Mouse (Mus musculus) right cerebral cortex, adult 18-20 months (tissue): ENCODE results near the gene Zfhx2.
A peak's percentile ranks its signal among the peaks of the same experiment; 100 is the strongest.

Experiments
- DNase-seq: peaks from one replicate; pipeline ENCODE4 v3.0.0; 2022; ENCODE audit warnings: mixed read lengths

The Zfhx2 gene

GRCm38 (mm10) chr14:55105836-55106809 is 14.0 kb upstream of the Zfhx2 start, which contains the start of gene Ap1g2:
Ap1g2 (minus strand) TSS chr14:55106593.
- peak; percentile 91 for DNase-seq

GRCm38 (mm10) chr14:55105386-55105785 is 13.3 kb upstream of the Zfhx2 start:
- DNase-seq: no peak

GRCm38 (mm10) chr14:55104365-55104764 is 12.2 kb upstream of the Zfhx2 start:
- DNase-seq: no peak

DNA sequence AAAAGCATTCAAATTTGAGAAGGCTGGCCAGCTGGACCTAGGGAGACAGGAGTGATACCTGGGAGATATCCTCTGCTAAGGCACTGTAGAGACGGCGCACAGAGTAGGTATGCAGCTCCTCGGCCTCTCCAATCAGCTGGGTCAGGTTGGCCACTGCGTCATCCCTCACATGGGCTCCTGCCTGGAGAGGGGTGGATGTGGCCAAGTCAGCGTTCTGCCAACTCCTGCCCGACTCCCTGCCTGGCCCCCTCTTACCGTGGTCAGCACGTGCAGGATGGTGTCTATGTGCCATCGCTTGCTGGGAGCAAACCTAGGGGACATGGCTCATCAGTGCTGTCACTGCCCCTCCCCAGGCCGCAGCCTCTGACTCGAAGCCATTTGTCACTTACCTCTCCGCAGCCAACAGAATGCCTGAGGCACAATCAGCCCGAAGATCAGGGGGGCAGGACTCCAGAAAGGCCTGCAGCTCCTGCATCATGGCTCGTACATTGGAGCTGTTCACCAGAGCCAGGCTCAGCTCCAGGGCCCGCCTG is 10.2 kb upstream of the Zfhx2 start:
- no peak for DNase-seq

- DNase-seq: peak; percentile 63
These were observed 9.5 kb upstream of the Zfhx2 start for GRCm38 (mm10) chr14:55101592-55101991.

DNA sequence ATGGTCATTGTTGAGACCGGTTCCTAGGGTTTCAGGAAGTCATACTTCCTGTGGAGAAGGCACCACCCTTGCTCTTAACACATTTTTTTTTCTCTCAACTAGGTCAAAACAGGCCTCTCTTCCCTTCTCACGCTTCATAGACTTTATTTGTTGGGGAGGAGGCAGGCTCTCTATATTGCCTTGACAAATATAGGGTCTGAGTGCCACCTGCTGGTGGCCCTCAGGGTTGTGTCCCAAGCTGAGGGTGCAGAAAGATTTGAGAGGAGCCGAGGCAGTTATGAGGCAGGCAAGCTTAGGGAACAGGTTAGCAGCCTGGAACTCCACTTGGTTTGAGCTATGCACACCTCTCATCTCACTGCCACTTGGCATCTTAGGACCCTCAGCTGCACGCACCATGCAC is 5.9 kb upstream of the Zfhx2 start:
- no peak for DNase-seq

GRCm38 (mm10) chr14:55097646-55098045 is 5.5 kb upstream of the Zfhx2 start:
- no peak for DNase-seq

- DNase-seq: no peak
These were observed 4.5 kb upstream of the Zfhx2 start for GRCm38 (mm10) chr14:55096573-55097087.

GRCm38 (mm10) chr14:55095671-55096070 is 3.5 kb upstream of the Zfhx2 start:
- DNase-seq: no peak

- DNase-seq: no peak
These were observed 3.1 kb upstream of the Zfhx2 start for GRCm38 (mm10) chr14:55095263-55095662.

DNA sequence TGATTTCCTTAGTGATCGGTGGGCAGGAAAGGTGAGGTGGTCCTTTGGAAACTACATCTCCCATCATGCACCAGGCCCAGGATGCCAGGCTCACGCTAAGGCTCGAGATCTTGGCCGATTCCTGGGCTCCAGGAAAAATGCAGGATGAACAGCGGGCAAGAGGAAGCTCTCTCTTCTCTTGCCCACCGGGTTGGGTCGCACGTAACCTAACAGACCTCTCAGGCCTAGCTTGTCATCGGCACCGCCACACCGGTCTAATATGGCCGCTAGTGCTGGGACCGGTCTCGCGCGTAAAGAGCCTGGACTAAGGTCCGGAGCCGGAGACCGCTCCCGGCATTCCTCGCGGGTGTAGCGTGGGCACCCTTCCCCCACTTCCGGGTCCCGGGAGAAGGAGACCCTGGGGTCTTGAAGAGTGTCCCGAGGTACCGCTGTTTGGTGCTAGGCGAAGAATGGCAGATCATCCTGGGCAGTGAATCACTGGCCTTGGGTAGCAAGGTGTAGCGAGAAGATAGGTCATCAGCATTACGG is 2.6 kb upstream of the Zfhx2 start, which contains the start of gene Thtpa:
TSS of gene Thtpa (plus strand) at position 81 of the 528 bp plus-strand sequence.
- no peak for DNase-seq

- no peak for DNase-seq
These were observed 1.8 kb upstream of the Zfhx2 start for GRCm38 (mm10) chr14:55093927-55094326.

- no peak for DNase-seq
These were observed 787 bp downstream of the Zfhx2 start for GRCm38 (mm10) chr14:55091209-55091865.

DNA sequence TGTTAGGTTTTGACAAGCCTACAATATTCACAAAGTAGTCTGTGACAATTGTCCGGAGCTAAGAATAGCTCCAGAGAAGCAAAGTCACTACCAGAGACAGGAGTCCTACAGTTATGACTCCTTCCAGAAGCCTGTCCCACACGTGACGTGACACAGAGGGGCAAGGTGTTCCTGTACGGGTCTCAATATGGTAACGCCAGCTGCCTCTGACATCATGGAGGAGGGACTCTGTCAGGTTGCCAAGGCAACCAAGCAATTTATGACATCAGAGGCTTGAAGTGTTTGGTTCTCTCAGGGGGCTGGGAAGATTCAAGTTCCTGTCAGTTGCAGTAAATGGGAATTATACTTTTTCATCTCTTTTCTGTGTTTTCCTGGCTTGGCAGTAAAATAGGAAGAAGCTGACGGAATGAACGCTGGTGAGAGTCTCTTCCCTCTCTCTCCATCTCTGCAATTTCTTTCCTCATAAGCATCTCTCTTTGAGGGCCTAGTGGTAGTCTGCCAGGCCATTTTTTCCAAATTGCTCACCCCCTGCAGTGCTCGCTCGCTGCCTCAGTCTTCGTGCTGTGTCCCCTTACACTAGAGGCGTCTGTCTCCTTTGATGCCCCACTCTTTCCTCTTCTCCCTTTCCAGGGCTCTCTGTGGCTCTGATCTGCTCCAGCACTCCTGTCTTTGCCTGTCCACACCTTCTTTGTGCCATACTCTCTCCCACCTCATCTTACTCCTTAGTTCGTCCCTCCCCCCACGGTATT is 2.8 kb downstream of the Zfhx2 start:
- peak; percentile 75 for DNase-seq

- no peak for DNase-seq
These were observed 6.1 kb downstream of the Zfhx2 start for GRCm38 (mm10) chr14:55086009-55086514.

GRCm38 (mm10) chr14:55085324-55086008 is 6.7 kb downstream of the Zfhx2 start:
- DNase-seq: no peak

DNA sequence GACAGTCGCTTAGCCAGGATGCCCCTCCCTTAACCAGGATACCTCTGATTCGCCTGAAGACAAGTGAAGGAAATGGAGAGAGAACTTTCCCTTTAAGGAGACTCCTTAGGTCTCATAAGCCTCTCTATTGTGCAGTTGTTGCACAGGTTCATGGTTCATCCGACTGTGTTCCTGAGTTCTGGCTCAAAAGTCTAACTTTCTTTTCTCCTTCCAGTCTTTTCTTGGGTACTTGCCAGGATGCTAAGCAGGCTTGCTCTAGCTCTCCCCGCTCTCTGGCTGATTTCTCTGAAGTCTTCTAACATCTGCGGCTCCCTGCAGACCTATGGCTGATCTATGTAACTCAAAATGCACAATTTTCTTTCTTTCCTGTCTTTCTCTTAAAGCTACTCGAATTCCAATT is 8.6 kb downstream of the Zfhx2 start:
- DNase-seq: no peak

GRCm38 (mm10) chr14:55081105-55081504 is 11.0 kb downstream of the Zfhx2 start:
- no peak for DNase-seq

- DNase-seq: peak; percentile 63
These were observed 12.7 kb downstream of the Zfhx2 start for GRCm38 (mm10) chr14:55079214-55079970.

GRCm38 (mm10) chr14:55078366-55078989 is 13.6 kb downstream of the Zfhx2 start:
- no peak for DNase-seq
